Mouse (Mus musculus) lung, postnatal 0 days (tissue): ENCODE measurements around the gene Ly6g6f. TPM values are rescaled to one million over a fixed set of nuclear protein-coding genes. Genes with fewer than 3 reads are reported as not detected.

Source experiments
- ATAC-seq: fragments of 200-750 bp; cut with Nextera tagmentation; 2 replicates; pipeline ENCODE4 v1.8.0; 2017; ENCODE audit warnings: moderate library complexity
- DNase-seq: peaks from one replicate; pipeline ENCODE4 v3.0.0-alpha.2; 2016; ENCODE audit warnings: low spot score
- H3K27ac ChIP-seq: fragments of 300-500 bp; sonication (generic); 2 replicates; pipeline ENCODE4 v1.5.1; 2014; ENCODE audit warnings: antibody characterized with exemption, mild to moderate bottlenecking, low read length, mixed read lengths
- H3K27me3 ChIP-seq: fragments of 300-500 bp; sonication (generic); replicated peaks from 2 replicates; pipeline ENCODE4 v1.6.1; 2014; ENCODE audit warnings: low read length, mixed read lengths; ENCODE audit not compliant: insufficient read depth
- H3K36me3 ChIP-seq: fragments of 300-500 bp; sonication (generic); 2 replicates; pipeline ENCODE4 v1.6.1; 2014; ENCODE audit warnings: low read length, mixed read lengths; ENCODE audit not compliant: insufficient read depth
- H3K4me1 ChIP-seq: fragments of 300-500 bp; sonication (generic); 2 replicates; pipeline ENCODE4 v1.6.1; 2014; ENCODE audit warnings: antibody characterized with exemption, low read depth, low read length, mixed read lengths; ENCODE audit not compliant: insufficient read depth
- H3K4me2 ChIP-seq: fragments of 300-500 bp; sonication (generic); replicated peaks from 2 replicates; pipeline ENCODE4 v1.6.1; 2014; ENCODE audit warnings: low read depth, mild to moderate bottlenecking, low read length, moderate library complexity, mixed read lengths
- H3K4me3 ChIP-seq: fragments of 300-500 bp; sonication (generic); 2 replicates; pipeline ENCODE4 v1.5.1; 2014; ENCODE audit warnings: low read depth, low read length
- H3K9ac ChIP-seq: fragments of 300-500 bp; sonication (generic); replicated peaks from 2 replicates; pipeline ENCODE4 v1.6.1; 2014; ENCODE audit warnings: low read depth, mild to moderate bottlenecking
- H3K9me3 ChIP-seq: fragments of 300-500 bp; sonication (generic); 2 replicates; pipeline ENCODE4 v1.6.1; 2016; ENCODE audit warnings: low read length, mixed read lengths
- CTCF ChIP-seq: IDR thresholded peaks from 2 replicates; pipeline ENCODE4 v1.5.1; 2016; ENCODE audit warnings: antibody characterized with exemption, mild to moderate bottlenecking
- EP300 ChIP-seq: IDR thresholded peaks from 2 replicates; pipeline ENCODE4 v1.6.1; 2016; ENCODE audit warnings: antibody characterized with exemption, mild to moderate bottlenecking, control low read depth
- WGBS: fragments of 180-500 bp; shearing (Covaris S2); extraction: QIAGEN DNeasy Blood & Tissue Kit; methylation state at CpG from one replicate; pipeline ENCODE4 v1.1.7; 2014; 5-methylcytosine and 5-hydroxymethylcytosine counted together
- polyA plus RNA-seq: library from polyadenylated mRNA; unstranded; fragments of >200 nt; fragmentation: Nextera tagmentation; extraction: Ambion mirVana; gene quantifications from 2 replicates; pipeline ENCODE4 v1.2.1, GENCODE M21; 2015

Ly6g6f gene
- polyA plus RNA-seq, 1 experiment from 2014 or later = 0.74 TPM

DNA sequence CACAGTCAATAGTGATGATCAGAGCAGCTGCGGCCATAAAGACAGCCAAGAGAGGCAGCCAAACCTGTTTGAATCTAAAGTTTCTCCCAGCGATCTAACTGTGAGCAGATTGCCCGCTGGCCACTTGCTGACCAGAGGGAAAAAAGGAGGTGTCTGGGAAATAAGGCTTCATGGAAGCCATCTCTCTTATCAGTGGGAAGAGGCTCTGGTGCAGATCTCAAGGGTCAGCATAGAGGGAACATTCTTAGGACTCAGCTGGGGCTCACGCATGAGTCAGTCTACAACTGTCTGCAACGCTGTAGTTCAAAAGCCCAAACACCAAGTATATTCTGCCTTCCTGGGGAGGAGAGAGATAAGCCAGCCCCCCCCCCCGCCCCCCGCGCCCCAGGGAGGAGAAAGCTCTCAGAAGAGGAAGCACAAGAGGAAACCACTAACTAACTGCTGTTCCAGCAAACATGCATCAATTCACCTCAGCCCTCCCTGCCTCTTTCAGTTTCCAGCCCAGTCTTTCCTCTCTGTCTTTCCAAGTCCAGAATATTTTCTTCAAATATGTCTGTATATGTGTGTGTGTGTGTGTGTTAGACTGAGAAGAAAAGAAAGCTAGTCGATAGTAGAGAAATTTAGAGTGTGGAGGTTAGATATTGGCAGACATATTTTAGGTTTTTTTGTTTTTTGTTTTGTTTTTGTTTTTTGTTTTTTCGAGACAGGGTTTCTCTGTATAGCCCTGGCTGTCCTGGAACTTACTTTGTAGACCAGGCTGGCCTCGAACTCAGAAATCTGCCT lies 37.1 kb downstream of the Ly6g6f start:
- Histone ChIP-seq H3K27me3 (no peaks in the 10 kb centered on the region), H3K9ac (no peak overlapping the region), H3K4me1 (peaks cover 20% of the 10 kb centered on the region; the same call in 1 of the 2 replicates), H3K36me3 (peaks cover 8% of the 10 kb centered on the region; the same call in 1 of the 2 replicates), H3K4me2 (peak overlapping the region; percentile 99), H3K9me3 (no peaks in the 10 kb centered on the region), H3K4me3 (no peak overlapping the region), H3K27ac (peak overlapping the region; percentile 96)
- DNase-seq = peak; percentile 67
- no peak for ATAC-seq
- 22% methylated on average over 11 of the region's 11 CpGs for WGBS
- TF ChIP-seq CTCF (no peak), EP300 (no peak)

DNA sequence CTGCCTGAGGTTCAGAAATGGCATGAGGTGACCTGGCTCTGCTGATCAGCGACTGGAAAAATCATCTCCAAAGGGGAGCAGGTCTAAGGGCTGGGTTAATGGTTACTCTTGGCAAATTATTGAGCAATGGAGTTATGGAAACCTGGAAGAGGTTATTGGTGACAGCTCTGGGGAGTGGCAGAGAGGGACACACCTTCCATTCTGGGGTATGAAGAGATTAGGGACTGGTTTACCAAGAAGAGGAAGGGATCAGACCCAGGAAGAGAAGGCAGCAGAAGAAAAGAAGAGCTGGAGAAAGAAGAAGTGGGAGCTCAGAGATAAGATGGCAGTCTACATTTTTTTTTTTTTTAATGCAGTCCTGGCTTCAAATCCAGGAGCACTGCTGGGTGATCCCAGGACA lies 37.7 kb downstream of the Ly6g6f start:
- Histone ChIP-seq H3K4me3 (no peak overlapping the region), H3K27ac (peak overlapping the region; percentile 96), H3K27me3 (no peaks in the 10 kb centered on the region), H3K9me3 (no peaks in the 10 kb centered on the region), H3K9ac (no peak overlapping the region; the same call in 1 of the 2 replicates), H3K4me1 (peaks cover 20% of the 10 kb centered on the region; the same call in 1 of the 2 replicates), H3K36me3 (peaks cover 1% of the 10 kb centered on the region; the same call in 1 of the 2 replicates), H3K4me2 (peak overlapping the region; percentile 99)
- WGBS = 38% methylated on average over 1 of the region's 1 CpGs
- TF ChIP-seq EP300 = no peak
- ATAC-seq (no peak), DNase-seq (peak; percentile 46)

DNA sequence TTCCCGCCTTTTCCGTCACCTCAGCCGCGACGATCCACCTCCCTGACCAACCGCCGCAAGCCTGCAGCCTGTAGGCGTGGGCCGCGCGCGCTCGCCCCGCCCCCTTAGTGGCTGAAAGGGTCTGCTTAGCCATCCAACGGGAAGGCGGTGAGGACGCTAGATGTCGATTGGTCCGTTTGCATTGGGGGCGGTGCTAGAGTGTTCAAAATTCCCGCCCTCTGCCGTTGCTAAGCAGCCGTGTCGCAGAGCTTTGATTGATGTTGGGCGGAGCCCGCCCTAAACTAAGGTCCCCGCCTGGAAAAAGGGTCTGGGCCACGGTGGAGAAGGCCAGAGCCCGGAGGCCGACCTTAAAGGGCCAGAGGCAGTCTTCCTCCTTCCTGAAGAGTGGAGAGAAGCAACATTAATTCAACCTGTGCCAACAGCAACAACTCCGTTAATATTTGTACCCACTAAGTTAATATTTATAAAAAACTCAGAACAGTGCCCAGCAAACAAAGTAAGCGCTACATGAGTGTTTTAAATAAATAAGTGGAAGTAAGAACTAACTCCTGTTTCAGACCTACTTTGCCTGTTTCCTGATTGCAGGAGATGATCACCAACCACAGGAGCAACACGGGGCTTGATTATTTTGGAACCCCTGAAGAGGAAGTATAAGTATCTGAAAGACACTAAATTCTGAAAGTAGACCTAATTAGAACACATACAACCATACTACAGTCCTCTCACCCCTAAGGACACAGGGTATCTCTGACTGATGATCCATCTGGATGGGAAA lies 38.5 kb downstream of the Ly6g6f start, which contains the start of gene Msh5:
Gene Msh5, minus strand, starts transcription at position 65 of the 775 bp plus-strand sequence.
- TF ChIP-seq EP300 = 0 out of 2 replicates have a peak, but pooled peaks have one; percentile 10
- TF ChIP-seq CTCF = no peak
- peak; percentile 94 for ATAC-seq
- Histone ChIP-seq H3K4me1 (peaks cover 20% of the 10 kb centered on the region; the same call in 1 of the 2 replicates), H3K27ac (peak within 1 kb of the TSS; percentile 96), H3K9ac (peak within 1 kb of the TSS; percentile 76), H3K27me3 (no peaks in the 10 kb centered on the region), H3K36me3 (no peaks in the 10 kb centered on the region), H3K9me3 (no peaks in the 10 kb centered on the region), H3K4me2 (peak within 1 kb of the TSS; percentile 99), H3K4me3 (peak within 1 kb of the TSS; percentile 53)
- WGBS = 2% methylated on average over 33 of the region's 33 CpGs
- peak; percentile 99 for DNase-seq

DNA sequence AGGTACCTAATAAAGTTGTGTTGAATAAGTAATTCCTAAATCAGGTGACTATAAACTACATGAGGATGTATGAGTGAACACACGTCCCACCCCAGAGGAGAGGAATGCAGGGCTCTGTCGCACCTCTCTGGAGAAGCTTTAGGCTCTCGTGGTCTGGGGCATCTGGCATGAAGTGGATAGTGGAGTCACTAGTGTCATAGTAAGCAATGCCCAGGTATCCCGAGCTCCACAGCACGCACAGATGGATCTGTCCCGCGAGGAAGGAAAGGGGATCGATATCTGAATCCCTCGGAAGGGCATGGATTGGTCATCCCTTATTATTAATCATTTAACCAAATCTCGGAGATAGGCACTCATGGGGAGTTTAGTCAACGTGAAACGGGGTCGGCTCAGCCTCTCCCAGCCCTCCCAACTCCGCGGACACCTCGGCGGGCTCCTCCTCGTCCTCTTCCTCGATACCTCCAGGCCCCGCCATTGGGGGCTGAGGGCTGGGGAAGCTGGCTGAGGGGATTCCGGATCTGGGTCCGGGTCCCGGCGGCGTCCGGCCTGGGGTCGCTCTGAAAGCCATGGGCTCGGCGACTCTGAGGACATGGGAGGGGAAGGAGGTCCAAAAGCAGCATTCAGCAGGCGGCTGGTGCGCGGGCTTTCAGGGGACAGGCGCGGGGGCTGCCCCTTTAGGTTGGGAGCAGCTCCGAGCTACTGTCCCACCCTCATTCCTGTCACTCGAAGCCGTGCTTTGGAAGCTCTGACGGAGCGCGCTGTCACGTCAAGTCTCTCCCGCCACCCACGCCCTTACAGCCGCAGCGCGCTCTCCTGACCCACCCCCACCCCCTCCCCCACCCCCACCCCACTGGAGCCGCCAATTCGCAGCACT lies 39.4 kb downstream of the Ly6g6f start:
- TF ChIP-seq CTCF (no peak), EP300 (no peak)
- ATAC-seq (no peak; the same call in 1 of the 2 replicates), DNase-seq (no peak)
- Histone ChIP-seq H3K4me1 (peaks cover 20% of the 10 kb centered on the region; the same call in 1 of the 2 replicates), H3K4me2 (peak overlapping the region; percentile 99), H3K27ac (peak overlapping the region; percentile 91), H3K9me3 (no peaks in the 10 kb centered on the region), H3K4me3 (peak overlapping the region; percentile 53), H3K27me3 (no peaks in the 10 kb centered on the region), H3K36me3 (no peaks in the 10 kb centered on the region), H3K9ac (peak overlapping the region; percentile 76)
- 5% methylated on average over 27 of the region's 48 CpGs for WGBS

DNA sequence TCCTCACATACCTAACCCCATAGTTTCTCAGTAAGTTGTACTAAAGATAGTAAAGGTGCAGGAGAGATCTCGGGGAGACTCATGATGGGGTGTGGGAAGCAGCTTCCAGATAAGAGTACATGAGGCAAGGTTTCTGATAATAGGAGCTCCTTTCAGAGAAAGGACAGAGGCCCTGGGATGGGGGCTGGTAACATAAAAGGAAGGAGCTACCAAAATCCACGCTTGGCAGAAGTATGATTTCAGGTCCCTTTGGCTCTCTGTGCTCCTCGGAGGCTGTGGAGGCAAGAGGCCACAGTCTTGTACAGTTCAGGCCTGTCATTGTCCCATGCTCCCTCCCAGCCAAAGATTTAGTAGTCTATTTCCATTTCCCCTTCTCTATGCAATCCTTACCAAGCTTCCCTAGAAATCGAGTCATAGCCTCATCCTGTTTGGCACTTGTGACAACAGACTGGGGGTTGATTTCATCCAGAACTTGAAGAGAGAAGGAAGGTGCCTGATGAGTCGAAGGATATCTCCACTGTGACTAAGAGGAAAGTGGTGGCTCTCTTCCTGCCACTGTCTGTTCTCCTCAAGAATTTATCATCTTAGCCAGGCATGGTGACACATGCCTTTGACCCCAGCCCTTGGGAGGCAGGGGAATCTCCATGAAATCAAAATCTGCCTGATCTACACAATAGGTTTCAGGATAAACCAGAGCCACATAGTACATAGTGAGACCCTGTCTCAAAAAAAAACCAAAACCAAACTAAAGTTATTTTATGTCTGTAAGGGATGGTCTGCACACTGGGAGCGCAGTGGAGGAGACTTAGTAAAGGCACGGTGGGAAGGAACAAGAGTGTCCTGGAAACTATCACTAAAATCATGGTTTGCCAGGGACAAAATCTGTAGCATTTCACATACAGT lies 40.3 kb downstream of the Ly6g6f start:
- Histone ChIP-seq H3K27me3 (no peaks in the 10 kb centered on the region), H3K4me1 (peaks cover 20% of the 10 kb centered on the region; the same call in 1 of the 2 replicates), H3K9ac (no peak overlapping the region), H3K4me2 (peak overlapping the region; percentile 99), H3K27ac (peak overlapping the region; percentile 91), H3K9me3 (no peaks in the 10 kb centered on the region), H3K4me3 (no peak overlapping the region; the same call in 1 of the 2 replicates), H3K36me3 (no peaks in the 10 kb centered on the region)
- ATAC-seq = no peak
- DNase-seq = no peak
- no peak; the same call in 1 of the 2 replicates for TF ChIP-seq EP300
- WGBS = 53% methylated on average over 7 of the region's 7 CpGs
